Mouse (Mus musculus): ENCODE data around the gene Zdhhc23.

Gene Zdhhc23

GRCm38 (mm10) chr16:43979328-43980109 is at the start of gene Zdhhc23:
Gene Zdhhc23, minus strand, starts transcription at chr16:43979791.
- peak; percentile 5 to 26 for DNase-seq (ENCODE audit: low read depth in 2 of 2, low spot score in 2 of 2)

GRCm38 (mm10) chr16:44029273-44029672 is 49.7 kb upstream of the Zdhhc23 start:
- DNase-seq (ENCODE audit: low read depth in 2 of 2, low spot score in 2 of 2) = no peak

GRCm38 (mm10) chr16:44026822-44027221 is 47.2 kb upstream of the Zdhhc23 start:
- DNase-seq (ENCODE audit: low read depth in 2 of 2, low spot score in 2 of 2) = no peak

- DNase-seq (ENCODE audit: low read depth in 2 of 2, low spot score in 2 of 2) = no peak
Observed at GRCm38 (mm10) chr16:44026210-44026609, 46.6 kb upstream of the Zdhhc23 start.

GRCm38 (mm10) chr16:44018986-44019548 is 39.5 kb upstream of the Zdhhc23 start:
- no peak for DNase-seq (ENCODE audit: low read depth in 2 of 2, low spot score in 2 of 2)

DNA sequence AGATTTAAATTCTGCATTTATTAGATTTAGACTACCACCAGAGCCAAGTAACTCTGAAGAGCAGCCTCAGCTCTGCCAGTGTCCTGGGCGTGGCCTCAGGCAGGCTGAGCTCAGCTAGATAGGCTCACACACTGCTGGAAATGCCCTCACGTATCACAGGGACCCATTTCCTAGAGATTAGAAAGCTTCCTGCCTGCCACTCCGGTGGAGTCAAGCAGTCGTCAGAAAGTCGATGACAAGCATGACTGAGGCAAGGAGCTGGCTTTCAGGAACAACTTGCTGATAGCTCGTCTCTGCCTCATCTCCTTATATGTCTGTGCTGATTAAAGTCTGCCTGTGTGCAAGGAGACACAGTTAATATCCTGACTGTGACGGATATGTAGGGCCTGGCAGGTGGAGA is 38.8 kb upstream of the Zdhhc23 start:
- no peak for DNase-seq (ENCODE audit: low read depth in 2 of 2, low spot score in 2 of 2)

DNA sequence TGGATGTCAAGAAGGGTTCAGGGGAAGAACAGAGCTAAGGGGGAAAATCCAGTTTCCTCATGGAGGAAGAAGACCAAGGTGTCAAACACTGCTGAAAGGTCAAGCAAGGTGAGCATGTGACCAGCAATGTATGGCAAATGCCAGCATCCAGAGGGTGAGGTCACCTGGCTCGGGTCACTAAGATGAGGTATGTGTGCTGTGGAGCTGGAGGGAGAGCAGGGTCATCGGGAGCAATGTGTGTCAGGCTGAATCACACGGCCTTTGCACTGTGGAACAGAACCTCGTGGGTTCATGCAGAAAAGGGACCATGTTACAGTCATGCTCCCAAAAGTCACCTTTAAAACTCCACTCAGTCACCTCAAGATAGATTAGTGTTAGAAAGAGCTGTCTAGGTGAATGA is 38.1 kb upstream of the Zdhhc23 start:
- DNase-seq (ENCODE audit: low read depth in 2 of 2, low spot score in 2 of 2) = no peak

DNA sequence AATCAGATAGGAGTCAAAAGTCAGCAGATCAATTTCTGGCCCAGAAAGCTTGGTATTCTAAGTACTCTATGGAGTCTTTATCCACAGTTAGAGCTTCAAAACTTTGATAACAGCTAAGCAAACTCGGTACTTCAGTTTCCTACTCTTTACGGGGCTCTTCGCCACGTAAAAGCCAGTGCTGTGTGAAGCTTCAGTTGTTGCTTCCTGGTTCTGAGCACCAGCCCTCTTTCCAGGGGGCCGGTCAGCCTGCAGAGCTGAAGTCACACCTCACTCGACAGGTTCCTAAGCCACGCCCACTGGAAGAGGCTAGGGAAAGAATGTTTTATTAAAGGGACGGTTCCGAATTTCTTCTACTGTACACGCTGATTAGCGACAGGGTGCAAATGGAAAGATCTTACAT is 36.6 kb upstream of the Zdhhc23 start:
- peak; percentile 30 to 38 for DNase-seq (ENCODE audit: low read depth in 2 of 2, low spot score in 2 of 2)

DNA sequence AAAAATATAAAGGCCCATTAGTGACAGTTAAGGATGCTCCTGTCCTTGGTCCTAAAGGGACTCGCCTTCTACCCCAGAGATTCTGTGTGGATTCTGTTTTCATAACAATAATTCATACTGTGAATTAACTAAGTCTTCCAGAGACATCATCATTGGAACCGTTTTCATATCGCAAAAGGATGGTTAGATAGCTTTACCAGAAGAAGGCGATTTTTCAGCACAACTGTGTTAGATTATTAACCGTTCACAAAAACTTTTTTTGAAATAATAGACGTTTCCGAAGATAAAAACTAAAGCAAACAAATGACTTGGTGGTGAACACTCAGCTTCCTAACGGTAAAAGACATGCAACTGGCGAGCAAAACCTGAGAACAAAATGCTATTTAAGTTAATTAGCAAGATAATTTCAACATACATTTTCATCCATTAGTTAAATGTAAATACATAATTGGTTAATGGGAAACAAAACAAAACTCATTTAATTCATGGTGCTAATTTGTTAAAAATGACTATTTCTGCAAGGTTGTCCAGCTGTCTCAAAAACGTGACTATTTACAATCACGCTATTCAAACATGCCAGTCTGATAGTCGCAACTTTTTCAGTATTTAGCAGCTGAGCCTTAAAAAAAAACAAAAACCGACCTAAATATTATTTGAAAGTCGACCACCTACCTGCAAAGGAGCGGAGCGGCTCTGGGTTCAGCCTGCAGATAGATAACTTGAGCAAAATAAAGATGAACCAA is 36.0 kb upstream of the Zdhhc23 start:
- no peak for DNase-seq (ENCODE audit: low read depth in 2 of 2, low spot score in 2 of 2)

DNA sequence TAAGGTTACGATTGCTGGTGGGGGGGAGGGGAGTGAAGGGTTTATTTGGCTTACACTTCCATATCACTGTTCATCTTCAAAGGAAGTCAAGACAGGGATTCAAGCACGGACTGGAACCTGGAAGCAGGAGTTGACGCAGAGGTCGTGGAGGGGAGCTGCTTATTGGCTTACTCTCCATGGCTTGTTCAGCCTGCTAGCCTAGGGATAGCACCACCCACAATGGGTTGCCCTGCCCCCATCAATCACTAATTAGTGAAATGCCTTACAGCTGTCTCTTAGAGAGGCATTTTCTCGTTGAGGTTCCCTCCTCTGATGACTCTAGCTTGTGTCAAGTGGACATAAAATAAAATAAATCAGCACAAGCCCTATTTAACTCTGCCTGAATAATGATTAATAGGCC is 31.4 kb upstream of the Zdhhc23 start:
- DNase-seq (ENCODE audit: low read depth in 2 of 2, low spot score in 2 of 2) = no peak

- DNase-seq (ENCODE audit: low read depth in 2 of 2, low spot score in 2 of 2) = no peak
Observed at GRCm38 (mm10) chr16:44002086-44002485, 22.5 kb upstream of the Zdhhc23 start.

GRCm38 (mm10) chr16:43999541-43999940 is 19.9 kb upstream of the Zdhhc23 start:
- no peak for DNase-seq (ENCODE audit: low read depth in 2 of 2, low spot score in 2 of 2)

DNA sequence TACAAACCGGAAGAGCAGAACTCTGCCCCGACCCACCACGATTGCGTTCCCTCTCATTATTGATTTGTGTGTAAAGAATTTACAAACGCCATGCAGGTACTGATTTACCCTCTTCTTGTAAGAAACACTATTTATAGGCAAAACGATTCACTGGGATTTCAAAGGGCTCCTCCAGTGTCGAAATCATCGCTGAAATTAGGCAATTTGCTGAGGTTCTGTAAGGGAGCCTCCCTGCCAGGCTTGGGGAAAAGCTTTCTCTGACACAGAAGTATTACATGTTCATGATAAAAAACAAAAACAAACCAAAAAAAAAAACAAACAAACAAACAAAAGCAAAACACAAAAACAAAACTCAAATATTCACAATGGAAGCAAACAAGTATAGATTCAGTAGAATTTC is 19.5 kb upstream of the Zdhhc23 start:
- no peak for DNase-seq (ENCODE audit: low read depth in 2 of 2, low spot score in 2 of 2)

DNA sequence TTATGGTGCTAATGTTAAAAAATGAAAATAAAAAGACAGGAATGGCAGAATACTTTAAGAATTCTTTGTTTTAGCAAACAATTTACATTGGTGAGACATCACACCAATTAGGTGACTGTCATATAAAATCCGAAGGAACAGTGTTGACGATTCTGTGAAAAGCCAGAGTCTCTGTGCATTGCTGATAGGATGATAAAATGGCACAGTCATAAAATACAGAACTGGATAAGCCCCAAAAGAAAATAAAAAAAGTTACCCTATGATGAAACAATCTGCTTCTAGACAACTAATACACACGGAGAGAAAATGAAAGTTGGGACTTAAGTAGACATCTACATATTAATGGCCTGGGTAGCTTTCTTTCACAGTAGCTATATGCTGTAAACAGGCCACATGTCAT is 15.0 kb upstream of the Zdhhc23 start:
- DNase-seq (ENCODE audit: low read depth in 2 of 2, low spot score in 2 of 2) = no peak

- DNase-seq (ENCODE audit: low read depth in 2 of 2, low spot score in 2 of 2) = no peak
Observed at GRCm38 (mm10) chr16:43986299-43986698, 6.7 kb upstream of the Zdhhc23 start.

DNA sequence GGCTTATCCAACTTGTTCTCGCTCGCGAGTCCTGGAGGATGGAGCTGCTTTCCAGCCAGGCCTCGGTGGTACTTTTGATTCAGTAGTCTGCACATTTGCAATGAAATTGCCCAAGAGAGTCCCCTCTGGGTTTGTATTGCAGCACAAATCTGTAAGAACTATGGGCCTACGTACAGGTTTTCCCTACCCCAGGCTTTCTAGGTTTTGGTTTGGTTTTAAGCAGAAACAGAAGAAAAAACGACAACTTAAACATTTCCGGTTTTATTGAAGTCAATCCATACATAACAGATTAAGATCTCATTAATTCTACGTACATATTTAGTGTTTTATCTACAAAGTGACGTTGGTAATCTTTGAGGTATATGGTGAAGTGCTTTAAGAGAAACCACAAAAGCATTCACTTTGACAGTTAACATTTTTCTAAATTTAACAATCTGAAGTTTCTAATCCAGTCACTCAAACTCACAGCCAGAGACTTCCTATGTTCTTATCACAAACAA is 569 bp upstream of the Zdhhc23 start:
- peak in 1 of 2 experiments; percentile 22 for DNase-seq (ENCODE audit: low read depth in 2 of 2, low spot score in 2 of 2)

- DNase-seq (ENCODE audit: low read depth in 2 of 2, low spot score in 2 of 2) = no peak
Observed at GRCm38 (mm10) chr16:43979010-43979327, 622 bp downstream of the Zdhhc23 start.

GRCm38 (mm10) chr16:43973606-43974220 is 5.9 kb downstream of the Zdhhc23 start:
- no peak for DNase-seq (ENCODE audit: low read depth in 2 of 2, low spot score in 2 of 2)

DNA sequence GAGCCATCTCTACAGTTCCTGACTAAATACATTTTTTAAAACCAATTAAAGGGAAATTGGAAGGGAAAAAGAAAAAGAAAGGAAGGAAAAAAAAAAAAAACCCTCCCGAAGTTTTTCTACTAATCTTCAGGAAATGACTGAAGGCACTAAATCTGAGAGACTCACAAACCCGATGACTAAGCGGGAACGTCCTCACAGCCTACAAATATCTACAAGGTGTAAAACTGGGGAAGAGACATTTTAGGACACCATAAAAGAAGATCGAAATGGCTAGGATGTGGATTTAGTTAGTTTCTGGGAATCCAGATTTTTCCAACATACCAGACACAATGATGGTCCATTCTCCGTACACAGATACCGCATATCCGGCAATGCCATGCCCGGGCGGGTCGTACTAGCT is 6.4 kb downstream of the Zdhhc23 start:
- DNase-seq (ENCODE audit: low read depth in 2 of 2, low spot score in 2 of 2) = no peak

DNA sequence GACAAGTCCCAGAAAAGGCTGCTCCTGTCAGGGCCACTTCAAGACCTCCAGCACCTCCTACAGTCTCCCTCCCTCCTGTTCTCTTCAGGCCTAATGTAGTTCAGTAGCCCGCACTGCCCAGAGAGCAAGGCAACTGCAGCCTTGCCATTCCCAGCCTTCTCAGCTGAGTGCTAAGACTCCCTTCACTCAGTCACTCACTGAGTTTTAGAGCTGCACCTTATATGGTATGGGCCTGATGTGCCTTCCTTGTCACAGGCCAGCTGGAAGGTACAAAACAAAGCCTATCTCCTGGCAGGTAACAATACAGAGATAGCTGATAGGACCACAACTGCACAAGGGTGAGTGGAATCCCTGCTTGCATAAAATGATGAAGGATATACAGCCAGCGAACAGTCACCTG is 7.2 kb downstream of the Zdhhc23 start:
- DNase-seq (ENCODE audit: low read depth in 2 of 2, low spot score in 2 of 2) = no peak

GRCm38 (mm10) chr16:43971741-43972140 is 7.8 kb downstream of the Zdhhc23 start:
- no peak for DNase-seq (ENCODE audit: low read depth in 2 of 2, low spot score in 2 of 2)

GRCm38 (mm10) chr16:43971189-43971588 is 8.4 kb downstream of the Zdhhc23 start:
- no peak for DNase-seq (ENCODE audit: low read depth in 2 of 2, low spot score in 2 of 2)

Measured in CD8-positive naive resting alpha-beta T cell, adult 2 months (primary cell).